Mouse (Mus musculus): Measurements from ENCODE around the gene Dnajb8. TPM values are rescaled to one million over a fixed set of nuclear protein-coding genes. Genes with fewer than 3 reads are reported as not detected.

Gene Dnajb8
- not detected in 2 replicates for polyA plus RNA-seq (2015; fragmentation: Nextera tagmentation; extraction: Ambion mirVana)

- 54% methylated on average over 10 of the region's 10 CpGs for WGBS
- Histone ChIP-seq H3K4me2 (no peak within 1 kb of the TSS), H3K9me3 (0 out of 2 replicates have a peak, but pooled peaks cover 4% of the 10 kb centered on the region)
Measured at GRCm38 (mm10) chr6:88221968-88222367, at the start of gene Dnajb8. TSS of gene Dnajb8 (plus strand) at chr6:88222268.

DNA sequence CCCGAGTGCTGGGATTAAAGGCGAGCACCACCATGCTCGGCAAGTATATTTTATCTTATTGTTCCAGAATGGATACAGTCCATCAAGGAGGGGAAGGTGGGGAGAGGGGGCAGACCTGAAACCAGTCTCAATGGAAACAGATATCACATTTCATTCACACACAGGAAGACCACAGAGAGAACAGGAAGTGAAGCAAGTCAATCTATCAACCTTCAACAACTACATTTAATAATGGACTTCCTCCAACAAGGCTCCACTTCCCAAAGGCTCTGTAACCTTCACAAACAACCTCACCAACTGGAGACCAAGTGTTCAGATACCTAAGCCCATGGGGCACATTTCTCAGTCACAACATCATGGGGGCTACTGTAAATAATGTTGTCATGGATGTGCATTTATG is 47.9 kb upstream of the Dnajb8 start:
- Histone ChIP-seq H3K9ac (no peak overlapping the region), H3K27me3 (no peaks in the 10 kb centered on the region), H3K4me1 (no peaks in the 10 kb centered on the region), H3K4me3 (no peak overlapping the region), H3K4me2 (no peak overlapping the region), H3K27ac (no peak overlapping the region), H3K9me3 (peaks cover 12% of the 10 kb centered on the region), H3K36me3 (no peaks in the 10 kb centered on the region)
- WGBS: 91% methylated on average over 3 of the region's 3 CpGs
- no peak for ATAC-seq (ENCODE audit: insufficient number of reproducible peaks, insufficient read depth, low FRiP score, low TSS enrichment, low read depth)

More at GRCm38 (mm10) chr6:88221968-88222367, at the start of gene Dnajb8:
- no peak within 1 kb of the TSS for H3K4me3 ChIP-seq
- H3K4me1 ChIP-seq: 0 out of 2 replicates have a peak, but pooled peaks cover 4% of the 10 kb centered on the region
- H3K9ac ChIP-seq: no peak within 1 kb of the TSS
- H3K27me3 ChIP-seq: no peaks in the 10 kb centered on the region
- ATAC-seq (ENCODE audit: insufficient number of reproducible peaks, insufficient read depth, low FRiP score, low TSS enrichment, low read depth): no peak
- H3K36me3 ChIP-seq: no peaks in the 10 kb centered on the region
- no peak within 1 kb of the TSS for H3K27ac ChIP-seq

DNA sequence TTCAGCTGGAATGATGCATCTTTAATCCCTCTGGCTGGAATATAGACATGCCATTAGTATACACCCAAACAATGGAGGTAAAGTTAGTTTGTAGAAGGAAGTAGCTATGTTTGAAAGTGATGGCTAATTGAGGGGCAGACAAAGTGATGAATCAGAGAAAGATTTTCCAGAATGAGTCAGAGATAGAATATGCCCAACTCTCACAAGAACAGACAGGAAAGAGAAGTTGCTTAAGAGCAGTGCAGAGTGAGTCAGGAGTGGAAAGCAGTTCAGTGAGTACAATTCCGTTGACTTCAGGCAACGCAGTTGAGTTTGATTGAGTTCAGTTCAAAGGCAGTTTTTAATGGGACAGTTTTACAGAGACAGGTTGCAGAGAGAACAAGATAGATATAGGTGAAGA is 47.4 kb upstream of the Dnajb8 start:
- Histone ChIP-seq H3K4me3 (no peak overlapping the region), H3K9ac (no peak overlapping the region), H3K36me3 (no peaks in the 10 kb centered on the region), H3K4me1 (no peaks in the 10 kb centered on the region), H3K4me2 (no peak overlapping the region), H3K27me3 (no peaks in the 10 kb centered on the region), H3K9me3 (peaks cover 12% of the 10 kb centered on the region), H3K27ac (no peak overlapping the region)
- WGBS: 94% methylated on average over 2 of the region's 2 CpGs
- no peak for ATAC-seq (ENCODE audit: insufficient number of reproducible peaks, insufficient read depth, low FRiP score, low TSS enrichment, low read depth)

DNA sequence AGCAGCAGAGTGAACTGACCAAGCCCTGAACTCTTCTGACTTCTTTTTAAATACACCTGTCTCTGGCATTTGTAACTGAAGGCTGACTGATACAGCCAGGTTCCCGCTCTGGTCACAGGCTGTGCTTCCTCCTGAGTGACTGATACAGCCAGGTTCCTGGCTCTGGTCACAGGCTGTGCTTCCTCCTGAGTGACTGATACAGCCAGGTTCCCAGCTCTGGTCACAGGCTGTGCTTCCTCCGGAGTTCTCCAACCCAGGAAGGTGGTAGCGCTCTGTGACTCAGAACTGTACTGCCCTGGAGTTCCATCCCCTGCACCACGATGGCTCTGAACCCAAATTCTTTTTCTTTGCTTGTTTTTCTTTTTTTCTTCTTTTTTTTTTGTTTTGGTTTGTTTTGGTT is 37.4 kb upstream of the Dnajb8 start:
- 76% methylated on average over 4 of the region's 4 CpGs for WGBS
- Histone ChIP-seq H3K4me1 (peaks cover 5% of the 10 kb centered on the region; the same call in 1 of the 2 replicates), H3K4me3 (no peak overlapping the region), H3K36me3 (no peaks in the 10 kb centered on the region; the same call in 1 of the 2 replicates), H3K27ac (no peak overlapping the region), H3K4me2 (no peak overlapping the region), H3K9ac (no peak overlapping the region), H3K9me3 (no peaks in the 10 kb centered on the region), H3K27me3 (peaks cover 34% of the 10 kb centered on the region)
- no peak for ATAC-seq (ENCODE audit: insufficient number of reproducible peaks, insufficient read depth, low FRiP score, low TSS enrichment, low read depth)

- no peaks in the 10 kb centered on the region for H3K9me3 ChIP-seq
- no peak overlapping the region for H3K9ac ChIP-seq
- no peak overlapping the region for H3K4me2 ChIP-seq
- no peak overlapping the region for H3K27ac ChIP-seq
- H3K36me3 ChIP-seq: no peaks in the 10 kb centered on the region; the same call in 1 of the 2 replicates
- WGBS: 69% methylated on average over 6 of the region's 6 CpGs
- H3K4me1 ChIP-seq: peaks cover 20% of the 10 kb centered on the region
- H3K27me3 ChIP-seq: peaks cover 69% of the 10 kb centered on the region
- no peak overlapping the region for H3K4me3 ChIP-seq
- ATAC-seq (ENCODE audit: insufficient number of reproducible peaks, insufficient read depth, low FRiP score, low TSS enrichment, low read depth): no peak
Measured at GRCm38 (mm10) chr6:88188148-88188547, 33.9 kb upstream of the Dnajb8 start.

GRCm38 (mm10) chr6:88189312-88190042 is 32.6 kb upstream of the Dnajb8 start:
- Histone ChIP-seq H3K36me3 (no peaks in the 10 kb centered on the region; the same call in 1 of the 2 replicates), H3K27ac (no peak overlapping the region), H3K4me1 (peaks cover 33% of the 10 kb centered on the region), H3K9ac (peak overlapping the region; percentile 55), H3K4me3 (peak overlapping the region; percentile 50), H3K27me3 (peaks cover 82% of the 10 kb centered on the region), H3K9me3 (no peaks in the 10 kb centered on the region), H3K4me2 (peak overlapping the region; percentile 83)
- ATAC-seq (ENCODE audit: insufficient number of reproducible peaks, insufficient read depth, low FRiP score, low TSS enrichment, low read depth): peak; percentile 33; the same call in 1 of the 2 replicates
- under 1% methylated on average over 55 of the region's 56 CpGs for WGBS

- peaks cover 33% of the 10 kb centered on the region for H3K4me1 ChIP-seq
- H3K9me3 ChIP-seq: no peaks in the 10 kb centered on the region
- H3K9ac ChIP-seq: peak overlapping the region; percentile 55
- 3% methylated on average over 13 of the region's 13 CpGs for WGBS
- H3K36me3 ChIP-seq: no peaks in the 10 kb centered on the region; the same call in 1 of the 2 replicates
- H3K27me3 ChIP-seq: peaks cover 87% of the 10 kb centered on the region
- ATAC-seq (ENCODE audit: insufficient number of reproducible peaks, insufficient read depth, low FRiP score, low TSS enrichment, low read depth): no peak
- H3K27ac ChIP-seq: no peak overlapping the region
- peak overlapping the region; percentile 83 for H3K4me2 ChIP-seq
- peak overlapping the region; percentile 50 for H3K4me3 ChIP-seq
Measured at GRCm38 (mm10) chr6:88190043-88190309, 32.1 kb upstream of the Dnajb8 start.

DNA sequence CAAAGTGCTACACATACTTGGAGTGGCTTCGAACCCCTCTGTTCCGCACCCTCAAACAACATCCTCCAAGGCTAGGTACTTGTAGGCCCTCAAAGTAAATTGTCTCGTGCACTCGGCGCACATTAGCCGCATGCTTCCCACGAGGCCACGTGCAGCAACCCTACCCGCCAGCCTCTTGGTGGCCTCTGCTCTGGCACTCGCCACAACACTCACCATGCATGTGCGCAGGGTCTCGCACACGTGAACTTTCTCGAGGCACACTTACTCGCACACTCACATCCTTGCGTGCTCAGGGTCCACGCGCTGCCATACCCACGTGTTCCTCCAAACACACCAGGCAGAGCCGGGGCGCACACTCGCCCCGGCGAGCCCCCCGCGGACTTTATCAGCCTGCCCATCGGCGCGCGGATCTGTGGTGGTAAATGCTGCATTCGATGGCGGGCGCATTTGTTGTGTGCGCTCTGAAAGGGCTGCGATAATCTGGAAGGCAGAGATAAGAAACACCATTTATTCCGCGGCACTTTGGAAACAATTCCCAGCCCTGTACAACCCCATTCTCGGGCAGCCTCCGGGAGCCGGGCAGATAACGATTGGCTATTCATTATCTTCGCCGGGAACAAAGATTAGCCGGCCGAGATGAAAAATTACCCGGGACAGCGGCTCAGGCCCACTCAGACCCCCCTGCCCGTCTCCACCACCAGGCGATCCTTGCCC is 31.6 kb upstream of the Dnajb8 start:
- WGBS: 3% methylated on average over 49 of the region's 49 CpGs
- 0 out of 2 replicates have a peak overlapping the region, but pooled peaks have one; percentile 55 for H3K9ac ChIP-seq
- H3K36me3 ChIP-seq: no peaks in the 10 kb centered on the region; the same call in 1 of the 2 replicates
- ATAC-seq (ENCODE audit: insufficient number of reproducible peaks, insufficient read depth, low FRiP score, low TSS enrichment, low read depth): no peak
- peaks cover 92% of the 10 kb centered on the region for H3K27me3 ChIP-seq
- peak overlapping the region; percentile 83 for H3K4me2 ChIP-seq
- peak overlapping the region; percentile 50 for H3K4me3 ChIP-seq
- no peaks in the 10 kb centered on the region for H3K9me3 ChIP-seq
- peaks cover 33% of the 10 kb centered on the region for H3K4me1 ChIP-seq
- peak overlapping the region; percentile 44; the same call in 1 of the 2 replicates for H3K27ac ChIP-seq

DNA sequence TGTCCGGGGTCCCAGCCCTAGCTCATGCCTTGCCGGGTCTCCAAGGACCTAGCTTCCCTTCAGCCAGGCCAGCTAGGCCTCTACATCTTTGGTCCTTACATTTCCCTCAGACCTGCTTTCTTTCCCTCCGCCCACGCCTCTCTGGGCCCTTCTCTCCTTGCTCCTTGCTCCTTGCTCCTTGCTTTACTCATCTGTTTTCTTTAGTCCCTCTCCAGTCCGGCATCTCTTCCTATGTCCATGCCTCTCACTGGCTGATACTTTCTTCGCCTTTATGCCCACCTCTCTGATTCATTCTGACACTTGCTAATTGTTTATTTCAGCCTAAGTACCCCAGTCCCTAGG is 31.1 kb upstream of the Dnajb8 start:
- no peak for ATAC-seq (ENCODE audit: insufficient number of reproducible peaks, insufficient read depth, low FRiP score, low TSS enrichment, low read depth)
- Histone ChIP-seq H3K9ac (0 out of 2 replicates have a peak overlapping the region, but pooled peaks have one; percentile 55), H3K27me3 (peaks cover 96% of the 10 kb centered on the region)

DNA sequence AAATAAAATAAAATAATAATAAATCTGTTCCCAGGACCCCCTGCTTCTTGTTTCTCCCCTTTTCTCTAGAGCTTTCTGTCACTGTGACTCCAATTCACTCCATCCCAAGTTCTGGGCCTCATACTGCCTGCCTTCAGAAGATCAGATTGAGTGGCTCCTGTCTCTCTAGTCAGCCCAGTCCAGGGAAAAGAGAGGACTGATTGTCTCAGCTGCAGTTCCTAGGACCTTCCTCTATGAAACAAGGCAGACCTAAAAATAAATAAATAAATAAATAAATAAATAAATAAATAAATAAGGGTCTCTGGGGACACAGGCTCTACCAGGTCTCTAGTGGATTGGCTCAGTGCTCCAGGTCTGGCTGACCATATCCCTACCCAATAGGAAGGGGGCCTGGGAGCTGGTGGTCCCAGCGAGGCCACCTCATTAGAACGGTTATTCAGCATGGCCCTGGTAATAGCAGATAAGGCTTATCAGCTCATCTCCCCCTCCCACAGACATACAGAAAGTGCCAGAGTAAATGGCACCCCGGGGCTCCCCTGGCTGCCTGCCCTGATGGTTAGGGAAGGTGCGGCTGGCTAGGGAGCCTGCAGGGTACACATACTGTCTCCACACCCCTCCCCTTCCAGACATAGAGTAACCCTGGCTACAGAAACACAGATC is 30.5 kb upstream of the Dnajb8 start:
- peaks cover 99% of the 10 kb centered on the region for H3K27me3 ChIP-seq
- ATAC-seq (ENCODE audit: insufficient number of reproducible peaks, insufficient read depth, low FRiP score, low TSS enrichment, low read depth): no peak
- no peak overlapping the region for H3K27ac ChIP-seq
- H3K9me3 ChIP-seq: no peaks in the 10 kb centered on the region
- H3K4me2 ChIP-seq: no peak overlapping the region
- H3K4me1 ChIP-seq: peaks cover 39% of the 10 kb centered on the region
- H3K9ac ChIP-seq: no peak overlapping the region
- no peak overlapping the region for H3K4me3 ChIP-seq
- 18% methylated on average over 4 of the region's 4 CpGs for WGBS
- no peaks in the 10 kb centered on the region; the same call in 1 of the 2 replicates for H3K36me3 ChIP-seq

More for the DNA sequence above, 31.1 kb upstream of the Dnajb8 start:
- 24% methylated on average over 6 of the region's 6 CpGs for WGBS
- H3K4me1 ChIP-seq: peaks cover 34% of the 10 kb centered on the region
- H3K4me3 ChIP-seq: no peak overlapping the region
- no peaks in the 10 kb centered on the region for H3K9me3 ChIP-seq
- no peaks in the 10 kb centered on the region; the same call in 1 of the 2 replicates for H3K36me3 ChIP-seq
- peak overlapping the region; percentile 44; the same call in 1 of the 2 replicates for H3K27ac ChIP-seq
- H3K4me2 ChIP-seq: peak overlapping the region; percentile 83

DNA sequence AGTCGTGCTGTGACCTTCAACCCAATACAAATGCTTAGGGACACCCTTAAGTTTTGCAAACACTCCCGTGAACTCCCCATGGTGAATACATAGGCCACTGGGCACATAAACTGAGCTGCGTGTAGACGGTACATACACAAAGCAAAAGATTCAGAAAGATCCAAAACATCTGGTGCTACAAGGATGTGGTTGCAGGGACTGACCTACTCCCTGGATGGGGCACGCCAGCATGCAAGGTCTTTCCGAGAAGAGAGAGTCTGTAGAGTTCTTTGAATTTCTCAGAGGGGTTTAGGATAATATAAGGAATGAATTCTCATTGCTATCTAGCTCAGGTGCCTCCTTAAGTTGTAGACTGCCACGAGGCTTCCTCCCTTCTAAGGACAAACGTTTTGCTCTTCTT is 29.3 kb upstream of the Dnajb8 start:
- no peak overlapping the region for H3K9ac ChIP-seq
- ATAC-seq (ENCODE audit: insufficient number of reproducible peaks, insufficient read depth, low FRiP score, low TSS enrichment, low read depth): no peak
- H3K4me2 ChIP-seq: peak overlapping the region; percentile 76
- no peaks in the 10 kb centered on the region for H3K9me3 ChIP-seq
- 9% methylated on average over 8 of the region's 8 CpGs for WGBS
- H3K36me3 ChIP-seq: no peaks in the 10 kb centered on the region; the same call in 1 of the 2 replicates
- 0 out of 2 replicates have a peak overlapping the region, but pooled peaks have one; percentile 56 for H3K4me3 ChIP-seq
- H3K27ac ChIP-seq: peak overlapping the region; percentile 55; the same call in 1 of the 2 replicates
- H3K27me3 ChIP-seq: peaks cover 100% of the 10 kb centered on the region
- H3K4me1 ChIP-seq: peaks cover 51% of the 10 kb centered on the region
